Mouse (Mus musculus): ENCODE data around the gene Psap. TPM values are rescaled to one million over a fixed set of nuclear protein-coding genes. Genes with fewer than 3 reads are reported as not detected.

Psap gene
- polyA plus RNA-seq, 1 experiment from 2014 or later: 69.5 TPM

GRCm38 (mm10) chr10:60269141-60270064 is 8.0 kb upstream of the Psap start:
- no peaks in the 10 kb centered on the region for H3K9me3 ChIP-seq (ENCODE audit: control insufficient read depth, low read length)
- no peaks in the 10 kb centered on the region for H3K27me3 ChIP-seq (ENCODE audit: control insufficient read depth, insufficient read depth, low read length)
- no peak overlapping the region for H3K9ac ChIP-seq (ENCODE audit: low read depth, low read length)
- no peak overlapping the region for H3K27ac ChIP-seq (ENCODE audit: low read depth, low read length)
- H3K36me3 ChIP-seq (ENCODE audit: control insufficient read depth, insufficient read depth, low read length): no peaks in the 10 kb centered on the region
- peaks cover 4% of the 10 kb centered on the region; the same call in 1 of the 2 replicates for H3K4me1 ChIP-seq (ENCODE audit: control insufficient read depth, insufficient read depth, low read length)
- WGBS: 53% methylated on average over 13 of the region's 13 CpGs
- H3K4me2 ChIP-seq (replicated peaks; ENCODE audit: low read depth, low read length): no peak overlapping the region
- ATAC-seq (ENCODE audit: low FRiP score, low TSS enrichment): peak; percentile 38; the same call in 1 of the 2 replicates
- no peak overlapping the region for H3K4me3 ChIP-seq (ENCODE audit: low read length)

- Histone ChIP-seq H3K4me2 (replicated peaks; ENCODE audit: low read depth, low read length) (no peak overlapping the region), H3K9ac (ENCODE audit: low read depth, low read length) (no peak overlapping the region), H3K4me1 (ENCODE audit: control insufficient read depth, insufficient read depth, low read length) (peaks cover 4% of the 10 kb centered on the region; the same call in 1 of the 2 replicates), H3K4me3 (ENCODE audit: low read length) (no peak overlapping the region), H3K27ac (ENCODE audit: low read depth, low read length) (no peak overlapping the region), H3K27me3 (ENCODE audit: control insufficient read depth, insufficient read depth, low read length) (no peaks in the 10 kb centered on the region), H3K36me3 (ENCODE audit: control insufficient read depth, insufficient read depth, low read length) (no peaks in the 10 kb centered on the region), H3K9me3 (ENCODE audit: control insufficient read depth, low read length) (no peaks in the 10 kb centered on the region)
- WGBS: 56% methylated on average over 6 of the region's 6 CpGs
- no peak for ATAC-seq (ENCODE audit: low FRiP score, low TSS enrichment)
These were observed 6.4 kb upstream of the Psap start for GRCm38 (mm10) chr10:60271015-60271414.

- no peak overlapping the region for H3K4me3 ChIP-seq (ENCODE audit: low read length)
- H3K4me2 ChIP-seq (replicated peaks; ENCODE audit: low read depth, low read length): no peak overlapping the region
- 58% methylated on average over 6 of the region's 6 CpGs for whole genome bisulfite sequencing
- peaks cover 6% of the 10 kb centered on the region; the same call in 1 of the 2 replicates for H3K4me1 ChIP-seq (ENCODE audit: control insufficient read depth, insufficient read depth, low read length)
- no peaks in the 10 kb centered on the region for H3K9me3 ChIP-seq (ENCODE audit: control insufficient read depth, low read length)
- H3K9ac ChIP-seq (ENCODE audit: low read depth, low read length): no peak overlapping the region
- H3K27ac ChIP-seq (ENCODE audit: low read depth, low read length): no peak overlapping the region
- no peak for ATAC-seq (ENCODE audit: low FRiP score, low TSS enrichment)
- H3K27me3 ChIP-seq (ENCODE audit: control insufficient read depth, insufficient read depth, low read length): no peaks in the 10 kb centered on the region
- no peaks in the 10 kb centered on the region for H3K36me3 ChIP-seq (ENCODE audit: control insufficient read depth, insufficient read depth, low read length)
These were observed 5.2 kb upstream of the Psap start for GRCm38 (mm10) chr10:60272241-60272640.

GRCm38 (mm10) chr10:60273382-60273781 is 4.0 kb upstream of the Psap start:
- ATAC-seq (ENCODE audit: low FRiP score, low TSS enrichment): no peak
- Histone ChIP-seq H3K27me3 (ENCODE audit: control insufficient read depth, insufficient read depth, low read length) (no peaks in the 10 kb centered on the region), H3K27ac (ENCODE audit: low read depth, low read length) (no peak overlapping the region), H3K9me3 (ENCODE audit: control insufficient read depth, low read length) (no peaks in the 10 kb centered on the region), H3K4me2 (replicated peaks; ENCODE audit: low read depth, low read length) (no peak overlapping the region), H3K4me1 (ENCODE audit: control insufficient read depth, insufficient read depth, low read length) (peaks cover 11% of the 10 kb centered on the region; the same call in 1 of the 2 replicates), H3K4me3 (ENCODE audit: low read length) (no peak overlapping the region), H3K36me3 (ENCODE audit: control insufficient read depth, insufficient read depth, low read length) (no peaks in the 10 kb centered on the region), H3K9ac (ENCODE audit: low read depth, low read length) (no peak overlapping the region)
- WGBS: 53% methylated on average over 6 of the region's 6 CpGs

GRCm38 (mm10) chr10:60278006-60278399 is 576 bp downstream of the Psap start:
- Histone ChIP-seq H3K9me3 (ENCODE audit: control insufficient read depth, low read length) (no peaks in the 10 kb centered on the region), H3K4me2 (replicated peaks; ENCODE audit: low read depth, low read length) (peak overlapping the region; percentile 90), H3K9ac (ENCODE audit: low read depth, low read length) (peak overlapping the region; percentile 84), H3K36me3 (ENCODE audit: control insufficient read depth, insufficient read depth, low read length) (0 out of 2 replicates have a peak, but pooled peaks cover 3% of the 10 kb centered on the region), H3K27ac (ENCODE audit: low read depth, low read length) (peak overlapping the region; percentile 51; the same call in 1 of the 2 replicates), H3K4me3 (ENCODE audit: low read length) (peak overlapping the region; percentile 87), H3K27me3 (ENCODE audit: control insufficient read depth, insufficient read depth, low read length) (no peaks in the 10 kb centered on the region), H3K4me1 (ENCODE audit: control insufficient read depth, insufficient read depth, low read length) (peaks cover 18% of the 10 kb centered on the region; the same call in 1 of the 2 replicates)
- no peak for ATAC-seq (ENCODE audit: low FRiP score, low TSS enrichment)
- WGBS: 7% methylated on average over 13 of the region's 13 CpGs

- H3K9me3 ChIP-seq (ENCODE audit: control insufficient read depth, low read length): no peaks in the 10 kb centered on the region
- H3K4me1 ChIP-seq (ENCODE audit: control insufficient read depth, insufficient read depth, low read length): peaks cover 18% of the 10 kb centered on the region; the same call in 1 of the 2 replicates
- no peak overlapping the region; the same call in 1 of the 2 replicates for H3K4me2 ChIP-seq (replicated peaks; ENCODE audit: low read depth, low read length)
- no peak for ATAC-seq (ENCODE audit: low FRiP score, low TSS enrichment)
- H3K9ac ChIP-seq (ENCODE audit: low read depth, low read length): peak overlapping the region; percentile 18; the same call in 1 of the 2 replicates
- 87% methylated on average over 3 of the region's 3 CpGs for WGBS
- H3K27ac ChIP-seq (ENCODE audit: low read depth, low read length): no peak overlapping the region
- H3K4me3 ChIP-seq (ENCODE audit: low read length): peak overlapping the region; percentile 1; the same call in 1 of the 2 replicates
- 0 out of 2 replicates have a peak, but pooled peaks cover 3% of the 10 kb centered on the region for H3K36me3 ChIP-seq (ENCODE audit: control insufficient read depth, insufficient read depth, low read length)
- no peaks in the 10 kb centered on the region for H3K27me3 ChIP-seq (ENCODE audit: control insufficient read depth, insufficient read depth, low read length)
These were observed 1.4 kb downstream of the Psap start for GRCm38 (mm10) chr10:60278786-60279185.

GRCm38 (mm10) chr10:60279290-60279940 is 2.0 kb downstream of the Psap start:
- ATAC-seq (ENCODE audit: low FRiP score, low TSS enrichment): no peak
- WGBS: 82% methylated on average over 8 of the region's 8 CpGs
- no peak overlapping the region for H3K4me3 ChIP-seq (ENCODE audit: low read length)
- H3K4me2 ChIP-seq (replicated peaks; ENCODE audit: low read depth, low read length): no peak overlapping the region
- H3K36me3 ChIP-seq (ENCODE audit: control insufficient read depth, insufficient read depth, low read length): 0 out of 2 replicates have a peak, but pooled peaks cover 3% of the 10 kb centered on the region
- H3K4me1 ChIP-seq (ENCODE audit: control insufficient read depth, insufficient read depth, low read length): peaks cover 21% of the 10 kb centered on the region
- H3K27ac ChIP-seq (ENCODE audit: low read depth, low read length): no peak overlapping the region
- no peak overlapping the region for H3K9ac ChIP-seq (ENCODE audit: low read depth, low read length)
- no peaks in the 10 kb centered on the region for H3K9me3 ChIP-seq (ENCODE audit: control insufficient read depth, low read length)
- H3K27me3 ChIP-seq (ENCODE audit: control insufficient read depth, insufficient read depth, low read length): no peaks in the 10 kb centered on the region

- Histone ChIP-seq H3K27me3 (ENCODE audit: control insufficient read depth, insufficient read depth, low read length) (no peaks in the 10 kb centered on the region), H3K4me3 (ENCODE audit: low read length) (no peak overlapping the region), H3K9ac (ENCODE audit: low read depth, low read length) (no peak overlapping the region), H3K4me1 (ENCODE audit: control insufficient read depth, insufficient read depth, low read length) (peaks cover 26% of the 10 kb centered on the region), H3K4me2 (replicated peaks; ENCODE audit: low read depth, low read length) (no peak overlapping the region), H3K9me3 (ENCODE audit: control insufficient read depth, low read length) (no peaks in the 10 kb centered on the region), H3K36me3 (ENCODE audit: control insufficient read depth, insufficient read depth, low read length) (0 out of 2 replicates have a peak, but pooled peaks cover 3% of the 10 kb centered on the region), H3K27ac (ENCODE audit: low read depth, low read length) (no peak overlapping the region)
- no peak for ATAC-seq (ENCODE audit: low FRiP score, low TSS enrichment)
- 85% methylated on average over 9 of the region's 9 CpGs for WGBS
These were observed 2.5 kb downstream of the Psap start for GRCm38 (mm10) chr10:60279941-60280301.
